Mouse (Mus musculus) brain, embryonic 18.5 days (tissue): Measurements from ENCODE around the gene Zbtb20.

ENCODE experiments used
- DNase-seq: peaks from one replicate; pipeline ENCODE4 v3.0.0-alpha.2; 2012; ENCODE audit warnings: low read depth, low spot score

The Zbtb20 gene

DNA sequence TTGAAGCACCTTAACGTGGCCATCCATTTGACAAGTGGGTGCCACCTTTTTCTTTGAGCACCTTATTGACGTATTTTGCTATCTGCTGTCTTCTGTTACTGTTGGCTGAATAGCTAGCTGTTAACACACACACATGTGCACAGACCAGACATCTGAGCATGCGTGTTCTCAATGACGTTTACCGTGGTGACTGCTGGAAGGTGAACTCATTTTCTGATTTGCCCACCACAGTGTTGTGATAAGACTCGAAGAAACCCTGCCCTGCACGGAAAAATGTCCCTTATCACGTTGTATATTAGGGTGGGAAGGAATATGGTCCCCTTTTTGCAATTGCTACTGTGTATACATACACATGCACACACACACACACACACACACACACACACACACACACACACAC is 765.5 kb downstream of the Zbtb20 start:
- no peak for DNase-seq

DNA sequence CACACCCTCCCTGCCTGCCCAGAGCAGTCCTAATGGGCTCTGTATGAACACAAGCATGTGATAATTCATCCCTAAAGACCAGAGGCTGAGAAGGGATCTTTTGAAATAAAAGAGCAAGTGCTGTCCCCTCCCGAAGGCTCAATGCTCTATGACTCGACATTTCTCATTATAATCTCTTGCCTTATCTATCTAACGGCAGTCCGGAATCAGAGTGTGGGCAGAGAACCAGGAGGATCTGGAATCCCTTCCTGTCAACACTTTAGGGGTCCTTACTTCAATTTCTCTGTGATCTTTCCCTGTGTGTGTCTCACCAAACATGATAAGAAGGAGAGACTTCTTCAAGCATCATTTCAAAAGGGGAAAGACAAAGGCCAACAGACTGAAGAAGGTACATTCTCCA is 770.2 kb downstream of the Zbtb20 start:
- no peak for DNase-seq

GRCm38 (mm10) chr16:43646943-43647342 is 771.3 kb downstream of the Zbtb20 start:
- DNase-seq = no peak

- DNase-seq = no peak
Measured at GRCm38 (mm10) chr16:43647641-43648040, 772.0 kb downstream of the Zbtb20 start.

GRCm38 (mm10) chr16:43650355-43651080 is 774.8 kb downstream of the Zbtb20 start:
- no peak for DNase-seq

DNA sequence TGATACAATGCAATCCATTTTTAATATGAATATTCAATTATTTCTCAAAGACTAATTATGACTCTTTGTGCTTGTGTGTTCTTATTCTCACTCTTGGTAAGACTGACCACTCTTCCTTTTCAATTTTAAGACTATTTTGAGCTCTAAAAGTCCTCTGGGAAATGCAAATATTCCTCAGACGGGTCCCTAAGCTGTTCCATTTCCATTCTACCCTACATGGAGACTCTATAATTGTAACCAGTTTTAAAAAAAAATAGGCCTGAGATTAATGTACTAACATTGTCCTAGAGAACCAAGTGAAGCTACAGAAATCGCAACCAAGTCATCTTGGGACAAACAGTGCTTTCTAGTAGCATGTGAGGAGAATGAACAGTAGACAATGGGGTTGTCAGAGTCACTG is 777.6 kb downstream of the Zbtb20 start:
- DNase-seq = no peak

- no peak for DNase-seq
Measured at GRCm38 (mm10) chr16:43654269-43654668, 778.6 kb downstream of the Zbtb20 start.

DNA sequence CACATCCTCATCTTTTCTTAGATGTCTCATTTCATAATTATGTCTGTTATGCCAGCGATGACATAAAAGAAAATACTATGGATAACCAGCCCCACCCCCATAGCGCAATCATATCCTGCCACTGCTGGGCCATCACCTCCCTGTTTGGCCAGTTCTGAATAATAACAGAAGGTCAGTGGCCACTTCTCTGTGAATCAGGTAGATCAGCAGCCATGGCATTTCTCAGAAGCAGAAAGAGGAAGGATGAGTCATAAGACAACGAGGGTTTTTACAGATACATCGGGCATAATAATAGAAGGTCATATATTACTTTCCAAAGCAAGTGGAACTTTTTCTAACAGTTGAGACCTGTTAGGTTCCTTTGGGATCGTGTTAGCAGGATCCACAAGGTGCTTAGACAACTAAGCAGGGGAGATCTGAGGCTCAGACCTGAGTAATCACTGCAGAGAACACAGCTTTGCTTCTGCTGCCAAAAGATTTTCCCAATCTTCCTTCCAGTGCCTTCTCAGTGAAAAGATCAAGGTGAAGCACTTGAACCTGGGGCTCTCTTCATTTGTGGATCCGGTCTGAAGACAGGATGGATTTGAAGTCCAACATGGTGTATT is 779.6 kb downstream of the Zbtb20 start:
- no peak for DNase-seq

DNA sequence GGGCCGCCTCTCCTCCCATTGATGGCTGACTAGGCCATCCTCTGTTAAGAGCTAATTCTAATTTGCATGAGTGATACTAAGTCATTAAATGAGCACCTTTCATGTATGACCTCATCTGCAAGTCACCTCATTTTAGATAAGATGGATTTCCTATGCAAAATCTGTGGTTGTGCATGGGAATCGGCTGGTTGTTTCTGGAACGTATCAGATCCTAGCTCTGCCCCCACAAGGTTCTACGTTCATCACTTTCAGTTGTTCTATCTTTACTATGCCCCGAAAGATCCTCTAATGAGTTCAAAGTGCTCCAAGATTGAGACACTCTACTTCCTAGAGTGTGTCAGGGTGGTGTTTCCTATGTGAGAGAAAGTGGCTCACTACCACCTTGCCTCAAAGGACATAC is 785.9 kb downstream of the Zbtb20 start:
- DNase-seq = no peak

DNA sequence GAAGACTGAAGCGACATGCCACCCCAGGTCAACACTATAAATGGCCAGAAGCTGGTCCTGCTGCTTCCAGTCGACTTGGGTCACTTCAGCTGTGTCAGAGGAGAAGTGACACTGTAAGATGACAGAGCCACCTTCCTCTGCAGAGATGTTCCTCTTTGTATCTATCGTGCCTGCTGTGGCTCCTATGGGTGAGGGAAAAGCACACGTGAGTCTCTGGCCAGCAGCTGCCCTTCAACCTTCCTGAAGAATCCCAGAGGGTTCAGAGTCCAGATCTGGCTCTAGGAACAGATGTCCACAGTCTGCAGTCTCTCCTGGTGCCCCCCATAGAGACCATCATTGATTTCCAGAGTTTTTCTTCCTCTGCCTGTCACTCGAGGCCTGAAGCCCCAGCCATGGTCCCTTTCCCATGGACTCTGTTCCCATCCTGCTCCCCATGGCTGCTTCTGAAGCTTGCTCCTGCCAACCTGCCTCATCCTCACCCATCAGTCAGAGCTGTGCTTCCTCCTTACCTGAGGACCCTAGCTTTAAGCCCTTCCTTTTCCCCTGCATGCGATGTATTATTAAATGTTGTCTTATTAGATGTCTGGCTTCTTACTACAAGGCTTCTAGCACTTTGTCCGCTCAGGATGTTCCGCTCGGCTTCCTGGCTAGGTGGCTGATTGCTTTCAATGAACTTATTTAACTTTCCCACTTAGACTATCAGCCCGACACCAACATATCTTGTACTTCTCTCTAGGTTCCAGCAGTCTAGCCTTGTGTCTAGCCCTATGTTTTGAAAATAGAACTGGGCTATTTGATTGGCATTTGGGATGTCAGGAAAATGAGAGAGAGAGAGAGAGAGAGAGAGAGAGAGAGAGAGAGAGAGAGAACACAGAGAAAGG is 786.7 kb downstream of the Zbtb20 start:
- DNase-seq = no peak

DNA sequence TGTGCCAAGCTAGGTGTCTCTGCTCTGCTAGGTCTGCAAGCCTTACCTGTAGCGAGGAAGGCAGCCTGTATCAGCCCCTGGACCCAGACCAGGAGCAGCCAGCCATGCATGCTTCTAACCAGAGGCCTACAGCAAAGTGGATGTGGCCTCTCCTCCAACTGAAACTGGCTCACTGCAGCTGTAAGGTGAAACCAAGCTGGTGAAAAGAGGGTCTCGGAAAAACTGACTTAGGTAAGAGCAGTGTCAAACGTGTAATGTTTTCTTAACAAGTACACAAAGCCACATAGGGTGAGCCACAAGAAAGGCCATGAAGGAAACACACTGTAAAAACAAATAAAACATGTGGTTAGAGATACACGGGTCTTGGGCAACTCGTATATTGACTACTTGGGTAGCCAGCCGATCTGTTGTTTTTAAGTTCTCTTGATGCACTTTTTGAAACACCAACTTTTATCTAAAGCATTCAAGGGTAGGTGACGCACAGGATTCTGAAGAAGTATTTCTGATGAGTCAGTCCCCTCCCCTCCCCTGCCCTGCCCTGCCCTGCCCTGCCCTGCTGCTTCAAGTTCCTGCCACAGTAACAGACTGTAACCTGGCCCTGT is 788.4 kb downstream of the Zbtb20 start, which contains the start of gene Tigit:
Gene Tigit, minus strand, starts transcription at position 169 of the 602 bp plus-strand sequence.
- no peak for DNase-seq

DNA sequence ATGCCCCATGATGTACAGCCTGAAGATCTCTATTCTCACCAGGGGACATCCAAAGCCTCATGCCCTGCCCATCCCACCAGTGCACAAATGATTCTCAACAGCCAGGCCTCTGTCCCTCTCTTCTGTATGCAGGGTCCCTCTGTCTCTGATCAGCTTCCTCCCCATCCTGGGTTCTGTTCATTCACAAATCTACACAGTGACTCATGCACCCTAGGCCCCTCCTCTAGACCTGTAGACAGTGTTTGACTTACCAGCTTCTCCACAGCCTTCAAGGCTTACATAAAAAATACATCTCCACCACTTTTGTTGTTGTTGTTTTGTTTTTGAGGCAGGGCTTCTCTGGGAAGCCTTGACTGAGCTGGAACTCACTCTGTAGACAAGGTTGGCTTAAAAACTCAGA is 789.2 kb downstream of the Zbtb20 start:
- DNase-seq = no peak

DNA sequence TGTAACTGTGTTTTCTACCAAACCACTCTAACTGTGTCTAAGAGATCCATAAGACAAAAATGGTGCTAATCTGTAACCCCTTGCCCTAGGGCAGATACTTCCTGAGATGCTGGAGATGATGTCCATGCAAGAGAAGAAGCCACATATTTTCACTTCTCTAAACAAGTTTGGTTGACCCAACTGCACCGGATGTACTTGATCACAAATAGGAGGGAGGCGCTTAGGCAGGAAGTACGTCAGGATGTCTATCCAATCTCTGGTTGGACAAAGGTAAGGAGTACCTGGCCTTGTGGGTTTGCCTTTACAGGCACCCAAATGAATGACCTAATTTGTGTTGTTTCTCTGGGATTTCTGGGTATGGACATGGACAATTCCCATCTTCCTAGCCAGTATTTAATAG is 792.6 kb downstream of the Zbtb20 start:
- DNase-seq = no peak

DNA sequence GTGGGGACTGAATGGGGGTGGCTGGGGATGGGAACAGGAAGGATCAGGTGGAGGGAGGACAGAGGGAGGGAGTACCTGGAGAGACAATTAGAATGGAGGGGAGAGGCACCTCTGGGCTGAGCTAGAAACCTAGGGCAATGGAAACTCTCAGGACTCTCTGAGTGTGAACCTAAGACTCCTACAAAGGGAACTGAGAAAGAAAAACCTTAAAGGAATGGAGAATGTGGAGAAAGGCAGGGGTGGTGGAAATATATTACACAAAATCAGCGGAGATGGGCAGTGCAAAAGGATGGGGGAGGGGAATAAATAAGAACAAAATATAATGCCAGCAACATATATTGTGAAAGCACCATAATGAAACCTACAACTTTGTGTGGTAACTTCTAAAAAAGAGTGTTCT is 796.3 kb downstream of the Zbtb20 start:
- DNase-seq = no peak

GRCm38 (mm10) chr16:43672697-43673096 is 797.0 kb downstream of the Zbtb20 start:
- no peak for DNase-seq

- DNase-seq = no peak
Measured at GRCm38 (mm10) chr16:43674400-43674799, 798.7 kb downstream of the Zbtb20 start.

DNA sequence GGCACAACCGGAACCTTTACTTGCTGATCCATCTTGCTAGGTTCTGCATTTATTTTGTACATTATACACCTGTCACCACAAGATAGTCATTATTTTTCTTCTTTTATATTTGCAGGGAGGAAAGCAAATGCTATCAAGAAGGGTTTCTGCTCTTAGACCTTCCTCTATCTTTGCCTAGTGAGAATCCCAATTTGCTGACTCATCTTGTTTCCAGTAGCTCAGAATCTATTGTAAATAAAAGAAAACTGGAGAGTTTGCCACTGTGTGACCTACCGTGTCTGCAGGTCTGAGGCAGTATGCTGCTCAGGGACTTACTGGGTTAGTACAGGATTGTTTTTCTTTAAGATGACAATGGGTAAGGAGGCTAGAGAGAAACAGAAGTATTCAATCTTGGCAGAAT is 812.3 kb downstream of the Zbtb20 start:
- DNase-seq = no peak

- no peak for DNase-seq
Measured at GRCm38 (mm10) chr16:43690211-43690690, 814.6 kb downstream of the Zbtb20 start.

DNA sequence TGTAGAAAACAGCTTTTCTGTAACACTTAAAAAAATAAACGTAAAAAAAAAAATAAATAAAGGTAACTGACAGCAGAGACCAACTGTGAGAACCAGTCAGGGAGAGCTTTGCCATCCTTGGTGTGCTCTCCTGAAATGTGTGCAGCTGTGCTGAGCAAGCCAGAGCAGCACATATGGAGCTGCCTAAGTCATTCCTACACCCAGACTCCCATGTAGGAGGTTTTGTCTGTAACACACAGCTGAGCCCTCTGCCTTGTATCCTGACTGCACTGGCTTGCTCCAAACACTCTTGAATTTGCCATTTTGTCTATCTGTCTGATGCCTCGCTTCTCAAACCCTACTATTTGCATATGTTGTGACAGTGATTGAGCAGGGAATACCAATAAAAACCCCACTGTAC is 815.2 kb downstream of the Zbtb20 start:
- DNase-seq = no peak

GRCm38 (mm10) chr16:43691741-43692140 is 816.1 kb downstream of the Zbtb20 start:
- DNase-seq = no peak
